Mouse (Mus musculus) hindbrain, postnatal 0 days (tissue): ENCODE measurements at regions not wholly inside any gene's neighbourhood (a gene's known extent, or its start where the extent isn't known, plus 50 kb on each side); places are given as distances from the start of the nearest gene placed in this dataset.

Source experiments
- ATAC-seq: fragments of 200-750 bp; cut with Nextera tagmentation; 2 replicates; pipeline ENCODE4 v1.8.0; 2017; ENCODE audit warnings: mild to moderate bottlenecking, moderate TSS enrichment, moderate library complexity
- DNase-seq: peaks from one replicate; pipeline ENCODE4 v3.0.0-alpha.2; 2015; ENCODE audit warnings: low spot score
- H3K27ac ChIP-seq: fragments of 300-500 bp; sonication (generic); 2 replicates; pipeline ENCODE4 v1.5.1; 2014; ENCODE audit warnings: mild to moderate bottlenecking
- H3K27me3 ChIP-seq: fragments of 300-500 bp; sonication (generic); 2 replicates; pipeline ENCODE4 v1.6.1; 2014; ENCODE audit warnings: low read length, mixed read lengths; ENCODE audit not compliant: insufficient read depth
- H3K36me3 ChIP-seq: fragments of 300-500 bp; sonication (generic); 2 replicates; pipeline ENCODE4 v1.6.1; 2014; ENCODE audit warnings: low read length, mixed read lengths; ENCODE audit not compliant: insufficient read depth
- H3K4me1 ChIP-seq: fragments of 300-500 bp; sonication (generic); 2 replicates; pipeline ENCODE4 v1.6.1; 2014; ENCODE audit warnings: antibody characterized with exemption, low read length, mixed read lengths; ENCODE audit not compliant: insufficient read depth
- H3K4me2 ChIP-seq: fragments of 300-500 bp; sonication (generic); 2 replicates; pipeline ENCODE4 v1.6.1; 2014; ENCODE audit warnings: low read depth, mild to moderate bottlenecking, low read length, moderate library complexity, mixed read lengths
- H3K4me3 ChIP-seq: fragments of 300-500 bp; sonication (generic); 2 replicates; pipeline ENCODE4 v1.5.1; 2014; ENCODE audit warnings: low read length
- H3K9ac ChIP-seq: fragments of 300-500 bp; sonication (generic); replicated peaks from 2 replicates; pipeline ENCODE4 v1.6.1; 2014; ENCODE audit warnings: mild to moderate bottlenecking, low read length, moderate library complexity, mixed read lengths
- H3K9me3 ChIP-seq: fragments of 300-500 bp; sonication (generic); 2 replicates; pipeline ENCODE4 v1.6.1; 2016; ENCODE audit warnings: low read length, mixed read lengths
- CTCF ChIP-seq: IDR thresholded peaks from 2 replicates; pipeline ENCODE4 v1.5.1; 2016; ENCODE audit warnings: antibody characterized with exemption, control low read depth, low read depth
- whole genome bisulfite sequencing: fragments of 180-500 bp; shearing (Covaris S2); extraction: QIAGEN DNeasy Blood & Tissue Kit; methylation state at CpG from one replicate; pipeline ENCODE4 v1.1.7; 2014; 5-methylcytosine and 5-hydroxymethylcytosine counted together

DNA sequence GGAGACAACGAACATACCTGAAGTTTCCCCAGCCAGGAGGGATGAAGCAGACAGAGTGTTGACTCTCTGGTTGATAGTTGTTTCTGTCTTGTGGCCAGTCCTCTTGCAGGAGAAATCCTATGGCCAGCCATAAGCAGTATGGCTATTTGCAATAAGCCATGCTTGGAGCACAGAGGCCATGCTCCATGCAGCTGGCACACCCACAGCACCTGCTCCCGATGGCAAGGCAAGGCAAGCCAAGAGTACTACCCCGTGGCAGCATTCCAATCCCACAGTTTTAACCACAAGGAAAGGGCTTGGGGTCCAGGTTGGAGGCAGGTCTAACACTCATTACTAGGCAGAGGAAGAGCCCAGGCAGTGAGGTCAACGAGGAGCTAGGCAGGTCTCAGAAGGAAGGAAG, 181.5 kb downstream of the Bcor start:
- H3K4me3 ChIP-seq = no peak overlapping the region
- no peaks in the 10 kb centered on the region for H3K36me3 ChIP-seq
- no peaks in the 10 kb centered on the region for H3K4me1 ChIP-seq
- WGBS = 72% methylated on average over 4 of the region's 4 CpGs
- H3K27ac ChIP-seq = no peak overlapping the region
- no peak overlapping the region for H3K4me2 ChIP-seq
- ATAC-seq (no peak), DNase-seq (no peak)
- no peaks in the 10 kb centered on the region for H3K27me3 ChIP-seq
- H3K9ac ChIP-seq = no peak overlapping the region
- no peak for TF ChIP-seq CTCF
- no peaks in the 10 kb centered on the region for H3K9me3 ChIP-seq

DNA sequence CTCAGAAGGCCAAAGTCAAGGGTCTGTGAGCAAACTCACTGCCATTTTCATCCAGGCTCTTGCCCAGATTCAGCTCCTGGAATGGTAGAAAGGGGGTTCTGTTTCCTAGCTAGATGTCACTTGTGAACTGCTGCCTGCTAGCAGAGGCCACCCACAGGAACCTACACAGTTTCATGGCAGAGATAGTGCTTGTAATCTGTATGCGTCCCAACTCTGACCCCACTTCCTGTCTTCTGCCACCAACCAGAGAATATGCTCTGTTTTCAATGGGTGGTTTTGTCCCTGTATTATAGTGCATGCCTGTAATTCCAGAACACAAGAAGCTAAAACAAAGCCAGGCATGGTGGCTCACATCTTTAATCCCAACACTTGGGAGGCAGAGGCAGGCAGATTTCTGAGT, 176.9 kb downstream of the Bcor start:
- DNase-seq (no peak), ATAC-seq (no peak)
- H3K4me2 ChIP-seq = no peak overlapping the region
- WGBS = 94% methylated on average over 1 of the region's 1 CpGs
- H3K9me3 ChIP-seq = no peaks in the 10 kb centered on the region
- no peak overlapping the region for H3K27ac ChIP-seq
- H3K36me3 ChIP-seq = no peaks in the 10 kb centered on the region
- no peak for TF ChIP-seq CTCF
- no peaks in the 10 kb centered on the region for H3K4me1 ChIP-seq
- no peaks in the 10 kb centered on the region for H3K27me3 ChIP-seq
- H3K4me3 ChIP-seq = no peak overlapping the region
- H3K9ac ChIP-seq = no peak overlapping the region
